Mouse (Mus musculus) ES-Bruce4 (cell line): ENCODE results near the gene Iqck. TPM values are rescaled to one million over a fixed set of nuclear protein-coding genes. Genes with fewer than 3 reads are reported as not detected.

ENCODE experiments used
- H3K27ac ChIP-seq: 2 replicates; pipeline ENCODE4 v1.5.1; 2012; ENCODE audit warnings: low read length, inconsistent platforms; ENCODE audit not compliant: insufficient read depth
- H3K27me3 ChIP-seq: 2 replicates; pipeline ENCODE4 v1.6.1; 2012; ENCODE audit warnings: mild to moderate bottlenecking, low read length, inconsistent platforms; ENCODE audit not compliant: control insufficient read depth, poor library complexity, insufficient read depth, severe bottlenecking
- H3K36me3 ChIP-seq: 2 replicates; pipeline ENCODE4 v1.6.1; 2012; ENCODE audit warnings: inconsistent platforms, mild to moderate bottlenecking, low read length, moderate library complexity; ENCODE audit not compliant: control insufficient read depth, poor library complexity, insufficient read depth, severe bottlenecking
- H3K4me1 ChIP-seq: one replicate; pipeline ENCODE4 v1.8.1; 2011; ENCODE audit warnings: low read length; ENCODE audit not compliant: control insufficient read depth, insufficient read depth
- H3K4me3 ChIP-seq: 2 replicates; pipeline ENCODE4 v1.5.1; 2011; ENCODE audit warnings: low read depth, mild to moderate bottlenecking, low read length
- H3K9ac ChIP-seq: 2 replicates; pipeline ENCODE4 v1.6.1; 2012; ENCODE audit warnings: low read depth, mild to moderate bottlenecking, inconsistent platforms; ENCODE audit not compliant: poor library complexity, severe bottlenecking
- H3K9me3 ChIP-seq: replicated peaks from 2 replicates; pipeline ENCODE4 v1.6.1; 2012; ENCODE audit warnings: mild to moderate bottlenecking, low read length, inconsistent platforms; ENCODE audit not compliant: control insufficient read depth, poor library complexity, insufficient read depth, severe bottlenecking
- CTCF ChIP-seq: IDR thresholded peaks from one replicate; pipeline ENCODE4 v1.8.1; 2011; ENCODE audit warnings: low read depth, low read length
- EP300 ChIP-seq: IDR thresholded peaks from 2 replicates; pipeline ENCODE4 v1.6.1; 2011; ENCODE audit warnings: low read depth, low read length; ENCODE audit not compliant: insufficient read depth
- POLR2A ChIP-seq: IDR thresholded peaks from one replicate; pipeline ENCODE4 v1.8.1; 2011; ENCODE audit warnings: low read length; ENCODE audit not compliant: insufficient read depth
- polyA plus RNA-seq: library from polyadenylated mRNA; stranded (reverse); fragments of >200 nt; gene quantifications from 2 replicates; pipeline ENCODE4 v1.2.4, GENCODE M21; 2011; ENCODE audit warnings: low read depth; ENCODE audit not compliant: missing spikeins, insufficient read depth, insufficient read length

Iqck gene
- 0.73 and 1.4 TPM in 2 replicates for polyA plus RNA-seq

- no peaks in the 10 kb centered on the region for H3K4me1 ChIP-seq
- H3K4me3 ChIP-seq: peak within 1 kb of the TSS; percentile 95
- no peaks in the 10 kb centered on the region for H3K9me3 ChIP-seq
- peaks cover 21% of the 10 kb centered on the region for H3K36me3 ChIP-seq
- peak; percentile 78 for TF ChIP-seq POLR2A
- TF ChIP-seq EP300: no peak
- peak within 1 kb of the TSS; percentile 65 for H3K9ac ChIP-seq
- no peaks in the 10 kb centered on the region for H3K27me3 ChIP-seq
- no peak within 1 kb of the TSS for H3K27ac ChIP-seq
Observed at GRCm38 (mm10) chr7:118855171-118855876, at the start of gene Iqck. TSS of gene Iqck (plus strand) at chr7:118855752.

GRCm38 (mm10) chr7:118806631-118807411 lies 48.7 kb upstream of the Iqck start:
- Histone ChIP-seq H3K9me3 (no peaks in the 10 kb centered on the region), H3K4me1 (no peaks in the 10 kb centered on the region), H3K27ac (no peak overlapping the region), H3K27me3 (no peaks in the 10 kb centered on the region), H3K4me3 (no peak overlapping the region), H3K36me3 (no peaks in the 10 kb centered on the region), H3K9ac (no peak overlapping the region)
- TF ChIP-seq POLR2A (no peak), CTCF (no peak), EP300 (no peak)

- H3K4me3 ChIP-seq: no peak overlapping the region
- H3K4me1 ChIP-seq: no peaks in the 10 kb centered on the region
- no peaks in the 10 kb centered on the region for H3K9me3 ChIP-seq
- H3K9ac ChIP-seq: no peak overlapping the region
- H3K27me3 ChIP-seq: no peaks in the 10 kb centered on the region
- no peak for TF ChIP-seq POLR2A
- no peak for TF ChIP-seq CTCF
- TF ChIP-seq EP300: no peak
- H3K27ac ChIP-seq: no peak overlapping the region
- no peaks in the 10 kb centered on the region for H3K36me3 ChIP-seq
Observed at GRCm38 (mm10) chr7:118807899-118808298, 47.7 kb upstream of the Iqck start.

- Histone ChIP-seq H3K4me3 (no peak overlapping the region), H3K9me3 (no peaks in the 10 kb centered on the region), H3K27me3 (no peaks in the 10 kb centered on the region), H3K27ac (no peak overlapping the region), H3K9ac (no peak overlapping the region), H3K36me3 (no peaks in the 10 kb centered on the region), H3K4me1 (no peaks in the 10 kb centered on the region)
- TF ChIP-seq POLR2A: no peak
- no peak for TF ChIP-seq CTCF
- TF ChIP-seq EP300: no peak
Observed at GRCm38 (mm10) chr7:118811407-118812106, 44.0 kb upstream of the Iqck start.

GRCm38 (mm10) chr7:118813592-118813991 lies 42.0 kb upstream of the Iqck start:
- Histone ChIP-seq H3K36me3 (no peaks in the 10 kb centered on the region), H3K4me1 (peaks cover 12% of the 10 kb centered on the region), H3K9ac (no peak overlapping the region), H3K9me3 (no peaks in the 10 kb centered on the region), H3K27ac (no peak overlapping the region), H3K4me3 (no peak overlapping the region), H3K27me3 (no peaks in the 10 kb centered on the region)
- TF ChIP-seq CTCF (no peak), POLR2A (no peak), EP300 (no peak)

- Histone ChIP-seq H3K4me1 (peaks cover 13% of the 10 kb centered on the region), H3K4me3 (no peak overlapping the region), H3K9me3 (no peaks in the 10 kb centered on the region), H3K27ac (no peak overlapping the region), H3K27me3 (no peaks in the 10 kb centered on the region), H3K36me3 (no peaks in the 10 kb centered on the region), H3K9ac (no peak overlapping the region)
- TF ChIP-seq EP300 (no peak), CTCF (no peak), POLR2A (no peak)
Observed at GRCm38 (mm10) chr7:118816275-118816674, 39.3 kb upstream of the Iqck start.
